Mouse (Mus musculus): ENCODE measurements around the gene Gsto2.

DNA sequence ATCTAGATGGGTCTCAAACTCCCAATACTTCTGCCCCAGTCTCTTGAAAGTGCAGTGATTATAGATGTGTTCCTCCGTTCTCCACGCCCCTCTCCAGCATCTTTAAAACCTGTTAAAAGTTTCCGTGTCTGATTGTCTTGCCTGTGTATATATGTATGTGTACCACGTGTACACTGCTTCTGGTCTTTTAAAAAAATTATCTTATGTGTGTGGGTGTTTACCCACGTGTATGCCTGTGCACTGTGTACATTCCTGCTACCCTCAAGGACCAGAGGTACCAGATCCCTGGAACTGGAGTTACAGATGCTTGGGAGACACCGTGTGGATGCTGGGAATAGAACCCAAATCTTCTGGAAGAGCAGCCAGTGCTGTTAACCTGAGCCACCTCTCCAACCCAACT is 70.2 kb downstream of the Gsto2 start:
- TF ChIP-seq POLR2A (IDR thresholded peaks at IDR 0.05; ENCODE audit: low read depth, low read length) (no peak), CTCF (IDR thresholded peaks at IDR 0.05; ENCODE audit: extremely low read depth, insufficient read length, insufficient replicate concordance, low read depth, low read length) (no peak)
